Mouse (Mus musculus) liver, postnatal 0 days (tissue): ENCODE data around the gene Gabarapl1.

Source experiments
- CTCF ChIP-seq: sonication (generic); IDR thresholded peaks from 2 replicates; pipeline ENCODE4 v1.5.1; 2016; ENCODE audit warnings: antibody characterized with exemption, low read depth
- EP300 ChIP-seq: IDR thresholded peaks from 2 replicates; pipeline ENCODE4 v1.6.1; 2016; ENCODE audit warnings: antibody characterized with exemption, low read depth, mild to moderate bottlenecking

GRCm38 (mm10) chr6:129507024-129507423 lies 25.9 kb upstream of the Gabarapl1 start, which contains the start of gene Olr1:
- no peak for TF ChIP-seq CTCF
- no peak for TF ChIP-seq EP300
